Mouse (Mus musculus): Measurements from ENCODE around the gene Hebp1. TPM values are rescaled to one million over a fixed set of nuclear protein-coding genes. Genes with fewer than 3 reads are reported as not detected.

Gene Hebp1
- 10.2 and 14.3 TPM in 2 replicates for polyA plus RNA-seq (2015; fragmentation: Nextera tagmentation; extraction: Ambion mirVana)

DNA sequence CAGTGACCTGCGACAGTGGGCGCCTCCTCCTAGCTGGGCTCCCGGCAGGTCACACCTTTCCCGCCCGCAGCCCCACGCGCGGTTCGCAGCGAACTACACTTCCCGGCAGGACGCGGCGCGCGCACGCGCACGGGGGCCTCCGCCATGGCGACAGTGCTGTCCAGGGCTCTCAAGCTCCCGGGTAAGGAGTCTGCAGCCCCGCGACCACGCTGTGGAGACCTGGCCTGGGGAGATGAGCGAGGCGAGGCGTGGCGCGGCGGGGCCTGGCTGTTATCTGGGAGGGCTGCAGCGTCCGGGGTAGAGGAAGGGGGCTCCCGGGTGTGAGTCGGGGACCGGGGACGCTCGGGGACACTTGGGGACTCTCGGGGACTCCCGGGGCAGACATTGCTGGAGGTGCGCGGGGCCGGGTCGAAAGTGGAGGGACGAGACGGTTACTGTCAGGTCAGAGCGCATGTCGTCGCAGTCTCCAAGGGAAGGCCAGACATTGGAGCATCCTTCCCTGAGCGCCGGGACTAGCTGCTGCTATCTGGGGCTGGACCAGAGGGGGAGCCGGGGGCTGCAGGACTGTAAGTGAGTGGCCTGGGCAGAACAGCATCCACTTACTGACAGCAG is at the start of gene Hebp1, which contains the start of gene Fam234b:
Gene Hebp1, minus strand, starts transcription at position 102 of the 612 bp plus-strand sequence.
Gene Fam234b, plus strand, starts transcription at position 57 of the 612 bp plus-strand sequence.
- Histone ChIP-seq H3K9ac (peak within 1 kb of the TSS; percentile 72), H3K27me3 (no peaks in the 10 kb centered on the region), H3K9me3 (replicated peaks) (no peaks in the 10 kb centered on the region), H3K4me3 (peak within 1 kb of the TSS; percentile 72), H3K36me3 (no peaks in the 10 kb centered on the region), H3K4me1 (replicated peaks) (peaks cover 13% of the 10 kb centered on the region), H3K27ac (0 out of 2 replicates have a peak within 1 kb of the TSS, but pooled peaks have one; percentile 17), H3K4me2 (peak within 1 kb of the TSS; percentile 81)
- ATAC-seq (replicated peaks; ENCODE audit: insufficient number of reproducible peaks, insufficient read depth, low FRiP score, low read depth), result peak; percentile 85
- under 1% methylated on average over 52 of the region's 52 CpGs for WGBS

DNA sequence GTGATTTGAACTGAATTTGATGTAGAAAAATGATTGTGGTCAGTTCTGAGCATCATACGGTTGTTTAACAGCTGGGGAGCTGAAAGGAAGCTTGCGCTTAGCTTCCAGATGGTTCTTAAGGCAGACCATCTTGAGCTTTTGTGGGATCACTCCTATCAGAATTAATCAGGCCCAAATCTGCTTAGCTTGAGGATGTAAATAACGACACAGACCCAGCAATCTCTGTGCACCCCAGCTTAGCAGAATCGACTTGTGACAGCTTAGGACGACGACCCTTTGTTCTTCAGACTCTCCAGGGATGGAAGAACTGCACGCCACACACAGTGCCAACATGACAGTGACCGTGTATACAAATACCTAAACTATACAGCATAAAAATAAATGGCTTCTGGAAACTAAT is 47.8 kb upstream of the Hebp1 start:
- ATAC-seq (replicated peaks; ENCODE audit: insufficient number of reproducible peaks, insufficient read depth, low FRiP score, low read depth), result no peak
- no peaks in the 10 kb centered on the region for H3K9me3 ChIP-seq (replicated peaks)
- no peak overlapping the region for H3K27ac ChIP-seq
- H3K27me3 ChIP-seq, result no peaks in the 10 kb centered on the region
- peaks cover 19% of the 10 kb centered on the region for H3K4me1 ChIP-seq (replicated peaks)
- 81% methylated on average over 8 of the region's 8 CpGs for WGBS
- no peak overlapping the region for H3K9ac ChIP-seq
- no peak overlapping the region for H3K4me3 ChIP-seq
- no peaks in the 10 kb centered on the region for H3K36me3 ChIP-seq
- no peak overlapping the region for H3K4me2 ChIP-seq

DNA sequence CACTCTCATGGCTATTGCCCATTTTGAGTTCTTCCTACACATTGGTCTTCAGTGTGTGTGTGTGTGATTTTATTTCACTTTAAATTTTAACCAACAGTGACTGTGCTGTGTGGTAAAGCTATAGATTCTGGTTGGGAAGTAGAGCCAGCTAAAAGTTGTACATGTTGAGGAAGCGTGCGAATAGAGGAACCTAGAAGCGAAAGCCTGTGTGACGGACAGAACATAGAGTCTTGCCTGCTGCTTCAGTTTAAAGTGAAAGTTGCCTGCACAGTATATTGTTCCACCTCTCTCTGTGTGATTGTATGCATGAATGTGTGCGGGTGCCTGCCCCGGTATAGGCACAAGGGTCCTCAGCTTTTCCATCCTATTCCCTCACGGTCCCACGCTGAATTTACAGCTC is 42.5 kb upstream of the Hebp1 start:
- peaks cover 23% of the 10 kb centered on the region for H3K4me1 ChIP-seq (replicated peaks)
- no peaks in the 10 kb centered on the region for H3K27me3 ChIP-seq
- WGBS, result 90% methylated on average over 8 of the region's 8 CpGs
- no peak overlapping the region for H3K4me3 ChIP-seq
- no peak overlapping the region for H3K4me2 ChIP-seq
- no peaks in the 10 kb centered on the region for H3K9me3 ChIP-seq (replicated peaks)
- H3K9ac ChIP-seq, result no peak overlapping the region
- ATAC-seq (replicated peaks; ENCODE audit: insufficient number of reproducible peaks, insufficient read depth, low FRiP score, low read depth), result no peak
- H3K27ac ChIP-seq, result no peak overlapping the region
- H3K36me3 ChIP-seq, result no peaks in the 10 kb centered on the region

DNA sequence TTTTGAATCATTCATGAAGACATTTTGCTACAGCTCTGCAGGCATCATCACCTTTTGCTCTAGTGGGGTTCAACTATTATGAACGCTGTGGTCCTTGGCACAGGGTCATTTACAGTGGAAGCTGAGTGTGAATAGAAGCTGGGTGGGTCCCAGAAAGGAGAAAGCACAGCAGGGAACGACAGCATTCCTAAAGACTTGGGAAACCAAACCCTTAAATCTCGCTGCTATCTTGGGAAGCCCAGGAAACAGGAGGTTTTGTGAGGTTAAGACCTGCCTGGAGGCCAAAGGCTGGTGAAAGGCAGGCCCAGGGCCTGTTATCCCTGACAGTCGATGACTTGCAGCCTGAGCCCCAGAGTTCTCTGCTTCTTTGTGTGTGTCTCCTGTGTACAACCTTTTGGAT is 40.4 kb upstream of the Hebp1 start:
- H3K9me3 ChIP-seq (replicated peaks), result no peaks in the 10 kb centered on the region
- H3K9ac ChIP-seq, result no peak overlapping the region
- 46% methylated on average over 4 of the region's 4 CpGs for WGBS
- peaks cover 23% of the 10 kb centered on the region for H3K4me1 ChIP-seq (replicated peaks)
- H3K4me3 ChIP-seq, result no peak overlapping the region
- ATAC-seq (replicated peaks; ENCODE audit: insufficient number of reproducible peaks, insufficient read depth, low FRiP score, low read depth), result no peak
- H3K36me3 ChIP-seq, result no peaks in the 10 kb centered on the region
- no peak overlapping the region for H3K4me2 ChIP-seq
- H3K27ac ChIP-seq, result no peak overlapping the region
- no peaks in the 10 kb centered on the region for H3K27me3 ChIP-seq

DNA sequence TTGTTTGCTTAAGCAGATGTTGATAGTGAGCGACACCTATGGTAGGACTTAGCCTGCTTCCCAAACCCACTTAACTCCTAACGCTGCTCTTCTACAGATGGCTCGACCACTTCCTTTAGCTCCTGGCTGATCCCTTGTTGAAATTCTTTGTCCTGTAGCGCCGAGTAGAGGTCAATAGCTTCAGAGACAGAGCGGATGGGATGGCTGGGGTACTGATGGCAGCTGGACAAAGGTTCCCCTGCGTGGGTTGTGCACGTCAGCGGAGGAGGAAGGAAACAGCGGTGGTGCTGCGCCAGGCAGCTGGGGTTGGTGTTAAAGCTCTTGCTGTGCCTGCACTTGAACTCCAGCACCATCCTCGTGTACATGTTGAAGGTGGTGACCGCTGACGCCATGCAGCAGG is 39.5 kb upstream of the Hebp1 start:
- H3K4me2 ChIP-seq, result peak overlapping the region; percentile 9; the same call in 1 of the 2 replicates
- H3K27me3 ChIP-seq, result no peaks in the 10 kb centered on the region
- no peak overlapping the region for H3K9ac ChIP-seq
- WGBS, result 36% methylated on average over 14 of the region's 14 CpGs
- H3K27ac ChIP-seq, result no peak overlapping the region
- ATAC-seq (replicated peaks; ENCODE audit: insufficient number of reproducible peaks, insufficient read depth, low FRiP score, low read depth), result no peak
- peaks cover 23% of the 10 kb centered on the region for H3K4me1 ChIP-seq (replicated peaks)
- H3K9me3 ChIP-seq (replicated peaks), result no peaks in the 10 kb centered on the region
- no peak overlapping the region for H3K4me3 ChIP-seq
- H3K36me3 ChIP-seq, result no peaks in the 10 kb centered on the region

DNA sequence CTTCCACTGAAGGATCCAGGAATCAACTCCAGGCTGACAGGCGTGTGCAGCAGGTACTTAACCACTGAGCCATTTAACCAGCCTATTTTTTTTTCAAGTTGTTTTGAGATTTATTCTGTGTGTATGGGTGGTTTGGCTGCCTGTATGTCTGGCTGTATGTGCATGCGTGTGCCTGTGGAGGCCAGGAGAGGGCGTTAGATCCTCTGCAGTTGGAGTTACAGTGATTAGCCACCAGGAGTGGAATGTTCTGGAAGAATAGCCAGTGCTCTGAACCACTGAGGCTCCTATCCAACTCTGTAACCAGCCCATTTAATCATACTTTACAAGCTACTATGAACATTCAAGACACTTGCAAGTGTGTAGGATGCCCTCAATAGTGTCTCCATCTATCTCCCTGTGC is 38.8 kb upstream of the Hebp1 start:
- H3K4me1 ChIP-seq (replicated peaks), result peaks cover 19% of the 10 kb centered on the region
- no peak overlapping the region for H3K4me2 ChIP-seq
- H3K27ac ChIP-seq, result no peak overlapping the region
- ATAC-seq (replicated peaks; ENCODE audit: insufficient number of reproducible peaks, insufficient read depth, low FRiP score, low read depth), result no peak
- H3K9me3 ChIP-seq (replicated peaks), result no peaks in the 10 kb centered on the region
- no peaks in the 10 kb centered on the region for H3K27me3 ChIP-seq
- H3K4me3 ChIP-seq, result no peak overlapping the region
- H3K9ac ChIP-seq, result no peak overlapping the region
- WGBS, result 85% methylated on average over 3 of the region's 3 CpGs
- H3K36me3 ChIP-seq, result no peaks in the 10 kb centered on the region

DNA sequence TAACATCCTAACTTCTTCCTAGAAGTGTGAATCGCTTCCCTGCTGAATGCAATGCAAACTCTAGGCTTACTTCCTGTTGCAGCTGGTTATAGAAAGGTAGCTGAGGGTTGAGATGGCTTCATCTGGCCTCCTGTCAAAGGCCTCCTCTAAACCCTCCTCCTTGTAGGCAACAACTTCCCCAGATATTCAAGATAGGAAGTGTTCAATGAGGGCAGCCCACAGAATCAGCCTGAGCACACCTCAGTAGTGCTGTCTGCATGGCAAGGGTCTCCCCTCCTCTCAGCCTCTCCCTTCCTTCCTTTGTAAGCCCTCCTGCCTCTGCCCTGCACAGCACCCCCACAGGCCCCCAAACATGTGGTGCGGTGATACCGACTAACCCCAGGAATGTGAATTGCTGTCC is 37.9 kb upstream of the Hebp1 start:
- H3K36me3 ChIP-seq, result no peaks in the 10 kb centered on the region
- H3K9me3 ChIP-seq (replicated peaks), result no peaks in the 10 kb centered on the region
- no peak overlapping the region for H3K4me3 ChIP-seq
- H3K27ac ChIP-seq, result no peak overlapping the region
- ATAC-seq (replicated peaks; ENCODE audit: insufficient number of reproducible peaks, insufficient read depth, low FRiP score, low read depth), result no peak
- no peak overlapping the region for H3K4me2 ChIP-seq
- no peaks in the 10 kb centered on the region for H3K27me3 ChIP-seq
- H3K4me1 ChIP-seq (replicated peaks), result peaks cover 13% of the 10 kb centered on the region
- no peak overlapping the region for H3K9ac ChIP-seq
- WGBS, result 82% methylated on average over 3 of the region's 3 CpGs

DNA sequence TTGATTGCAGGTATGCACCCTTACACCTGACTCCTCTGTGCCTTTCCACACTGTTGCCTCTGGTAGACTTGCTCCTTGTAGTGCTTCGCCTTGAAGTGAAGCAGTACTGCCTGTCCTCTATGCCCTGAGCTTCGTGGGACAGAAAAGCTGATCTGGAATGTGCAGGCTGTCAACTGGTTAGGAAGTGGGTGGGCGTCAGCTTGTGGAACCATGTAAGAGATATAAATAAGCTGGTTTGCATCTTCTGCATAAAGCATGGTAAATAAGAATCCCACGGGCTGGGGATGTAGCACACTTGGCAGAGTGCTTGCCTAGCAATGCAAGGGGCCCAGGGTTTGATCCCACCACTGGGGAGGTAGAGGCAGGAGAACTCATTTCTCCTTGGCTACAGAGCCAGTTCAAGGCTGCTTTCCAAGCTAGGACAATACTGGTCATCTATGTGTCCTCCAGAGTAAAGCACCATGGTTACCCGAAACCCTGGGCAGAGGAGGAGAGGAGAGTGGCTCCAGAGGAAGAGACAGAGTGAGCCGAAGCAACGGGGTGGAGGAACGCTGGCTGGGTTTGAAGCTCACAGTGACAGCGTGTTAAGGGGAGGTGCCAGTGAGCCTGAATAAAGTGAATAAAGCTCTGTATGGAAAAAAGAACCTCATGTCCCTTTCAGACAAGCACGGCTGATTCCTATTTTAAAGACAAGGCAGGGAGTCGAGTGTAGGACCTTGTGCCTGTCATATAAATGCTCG is 34.8 kb upstream of the Hebp1 start:
- 68% methylated on average over 12 of the region's 12 CpGs for WGBS
- no peak for ATAC-seq (replicated peaks; ENCODE audit: insufficient number of reproducible peaks, insufficient read depth, low FRiP score, low read depth)
- Histone ChIP-seq H3K9me3 (replicated peaks) (no peaks in the 10 kb centered on the region), H3K4me1 (replicated peaks) (peaks cover 10% of the 10 kb centered on the region), H3K27me3 (no peaks in the 10 kb centered on the region), H3K27ac (no peak overlapping the region), H3K4me3 (no peak overlapping the region), H3K4me2 (no peak overlapping the region), H3K9ac (no peak overlapping the region), H3K36me3 (no peaks in the 10 kb centered on the region)

DNA sequence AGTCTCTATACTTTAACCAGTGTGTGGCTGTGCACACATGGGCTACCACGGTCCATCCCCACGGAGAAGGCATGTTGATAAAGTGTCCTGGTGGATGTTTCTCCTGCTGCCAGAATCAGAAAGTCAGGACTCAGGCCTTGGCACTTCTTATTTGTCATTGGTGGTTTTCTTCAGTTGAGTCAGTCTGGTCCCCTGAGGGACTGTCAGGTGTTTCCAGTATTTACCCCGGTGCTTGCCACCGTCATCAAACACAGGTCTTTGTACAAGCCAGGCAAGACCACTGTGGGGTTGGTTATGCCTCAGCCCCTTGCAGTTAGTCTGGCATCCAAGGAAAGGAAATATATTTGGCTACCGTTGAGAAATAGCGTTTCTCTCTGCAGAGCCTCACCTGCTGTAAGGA is 32.8 kb upstream of the Hebp1 start:
- Histone ChIP-seq H3K9me3 (replicated peaks) (no peaks in the 10 kb centered on the region), H3K4me2 (no peak overlapping the region), H3K9ac (no peak overlapping the region), H3K27me3 (no peaks in the 10 kb centered on the region), H3K4me1 (replicated peaks) (no peaks in the 10 kb centered on the region), H3K36me3 (0 out of 2 replicates have a peak, but pooled peaks cover 3% of the 10 kb centered on the region), H3K4me3 (no peak overlapping the region), H3K27ac (no peak overlapping the region)
- 88% methylated on average over 6 of the region's 6 CpGs for WGBS
- ATAC-seq (replicated peaks; ENCODE audit: insufficient number of reproducible peaks, insufficient read depth, low FRiP score, low read depth), result no peak

DNA sequence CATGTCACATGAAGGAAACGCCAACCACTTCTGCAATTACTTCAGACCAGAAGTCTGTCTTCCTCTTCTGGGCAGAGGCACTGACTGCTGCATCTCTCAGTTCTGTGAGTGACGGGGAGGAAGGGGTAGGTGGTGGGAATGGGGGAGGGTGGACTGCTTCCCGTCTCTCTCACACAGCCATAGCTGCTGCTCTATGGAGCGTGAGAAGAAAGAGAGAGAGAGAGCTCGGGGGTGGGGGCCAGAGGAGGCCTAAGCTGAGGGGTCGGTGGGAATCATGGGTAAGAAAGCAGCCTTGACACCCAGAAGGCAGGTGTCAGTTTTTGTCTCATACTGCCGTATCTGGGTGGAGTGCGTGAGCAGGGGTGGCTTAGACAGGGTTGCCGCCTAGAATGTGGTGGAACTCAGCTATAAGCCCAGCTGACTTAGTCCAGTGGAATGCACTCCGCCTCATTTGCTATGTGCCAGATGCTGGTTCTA is 30.7 kb upstream of the Hebp1 start:
- Histone ChIP-seq H3K4me1 (replicated peaks) (peaks cover 2% of the 10 kb centered on the region; the same call in 1 of the 2 replicates), H3K36me3 (0 out of 2 replicates have a peak, but pooled peaks cover 3% of the 10 kb centered on the region), H3K4me2 (no peak overlapping the region), H3K9ac (no peak overlapping the region), H3K27ac (no peak overlapping the region), H3K27me3 (no peaks in the 10 kb centered on the region), H3K9me3 (replicated peaks) (no peaks in the 10 kb centered on the region), H3K4me3 (no peak overlapping the region)
- WGBS, result 51% methylated on average over 10 of the region's 10 CpGs
- peak; percentile 30; the same call in 1 of the 2 replicates for ATAC-seq (replicated peaks; ENCODE audit: insufficient number of reproducible peaks, insufficient read depth, low FRiP score, low read depth)

DNA sequence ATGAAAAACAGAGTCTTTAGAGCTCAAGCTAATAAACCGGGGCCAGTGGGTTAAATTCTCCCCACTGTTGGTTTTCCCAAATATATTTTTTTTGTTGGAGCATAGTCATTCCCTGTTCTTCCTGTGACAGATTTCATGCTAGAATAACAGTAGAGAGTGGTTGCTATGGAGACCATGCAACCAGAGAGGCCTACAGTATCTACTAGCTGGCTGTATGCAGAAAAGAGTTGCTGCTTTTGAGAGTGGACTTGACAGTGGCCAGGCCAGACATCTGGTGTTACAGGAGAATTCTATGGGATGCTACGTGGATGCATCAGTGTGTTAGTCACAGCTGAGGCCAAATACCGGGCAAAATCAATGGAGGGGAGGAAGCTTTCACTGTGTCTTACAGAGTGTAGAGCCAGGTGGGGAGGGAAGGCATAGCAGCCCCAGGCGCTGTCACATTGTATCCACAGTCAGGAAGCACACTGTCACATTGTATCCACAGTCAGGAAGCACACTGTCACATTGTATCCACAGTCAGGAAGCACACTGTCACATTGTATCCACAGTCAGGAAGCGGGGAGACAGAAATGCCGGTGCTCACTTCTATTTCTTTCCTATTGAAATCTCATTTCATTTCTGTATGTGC is 26.1 kb upstream of the Hebp1 start:
- WGBS, result 66% methylated on average over 6 of the region's 6 CpGs
- Histone ChIP-seq H3K9ac (no peak overlapping the region), H3K4me3 (no peak overlapping the region), H3K4me2 (no peak overlapping the region), H3K36me3 (0 out of 2 replicates have a peak, but pooled peaks cover 3% of the 10 kb centered on the region), H3K27me3 (no peaks in the 10 kb centered on the region), H3K4me1 (replicated peaks) (peaks cover 2% of the 10 kb centered on the region; the same call in 1 of the 2 replicates), H3K27ac (no peak overlapping the region), H3K9me3 (replicated peaks) (no peaks in the 10 kb centered on the region)
- no peak for ATAC-seq (replicated peaks; ENCODE audit: insufficient number of reproducible peaks, insufficient read depth, low FRiP score, low read depth)

Measured in heart, embryonic 15.5 days (tissue).